Mouse (Mus musculus) hindbrain, embryonic 13.5 days (tissue): ENCODE measurements around the gene Supt5. TPM values are rescaled to one million over a fixed set of nuclear protein-coding genes. Genes with fewer than 3 reads are reported as not detected.
A peak's percentile ranks its signal among the peaks of the same experiment; 100 is the strongest.

Source experiments
- ATAC-seq: fragments of 200-750 bp; cut with Nextera tagmentation; 2 replicates; pipeline ENCODE4 v1.8.0; 2017; ENCODE audit warnings: moderate TSS enrichment; ENCODE audit not compliant: low FRiP score
- H3K27ac ChIP-seq: fragments of 300-500 bp; sonication (generic); 2 replicates; pipeline ENCODE4 v1.5.1; 2015; ENCODE audit warnings: inconsistent platforms, mild to moderate bottlenecking, moderate library complexity
- H3K27me3 ChIP-seq: fragments of 300-500 bp; sonication (generic); 2 replicates; pipeline ENCODE4 v1.6.1; 2015; ENCODE audit warnings: mild to moderate bottlenecking, inconsistent platforms
- H3K36me3 ChIP-seq: fragments of 300-500 bp; sonication (generic); 2 replicates; pipeline ENCODE4 v1.6.1; 2015; ENCODE audit warnings: mild to moderate bottlenecking, inconsistent platforms
- H3K4me1 ChIP-seq: fragments of 300-500 bp; sonication (generic); replicated peaks from 2 replicates; pipeline ENCODE4 v1.6.1; 2015; ENCODE audit warnings: inconsistent platforms
- H3K4me2 ChIP-seq: fragments of 300-500 bp; sonication (generic); 2 replicates; pipeline ENCODE4 v1.6.1; 2015; ENCODE audit warnings: inconsistent platforms, mild to moderate bottlenecking, moderate library complexity
- H3K4me3 ChIP-seq: fragments of 300-500 bp; sonication (generic); 2 replicates; pipeline ENCODE4 v1.5.1; 2015; ENCODE audit warnings: mild to moderate bottlenecking, inconsistent platforms
- H3K9ac ChIP-seq: fragments of 300-500 bp; sonication (generic); 2 replicates; pipeline ENCODE4 v1.6.1; 2015; ENCODE audit warnings: mild to moderate bottlenecking, inconsistent platforms
- H3K9me3 ChIP-seq: fragments of 300-500 bp; sonication (generic); 2 replicates; pipeline ENCODE4 v1.6.1; 2016; ENCODE audit warnings: inconsistent platforms
- WGBS: fragments of 180-500 bp; shearing (Covaris S2); methylation state at CpG from one replicate; pipeline ENCODE4 v1.1.7; 2015; 5-methylcytosine and 5-hydroxymethylcytosine counted together
- polyA plus RNA-seq: library from polyadenylated mRNA; unstranded; fragments of >200 nt; fragmentation: Nextera tagmentation; extraction: Ambion mirVana; gene quantifications from 2 replicates; pipeline ENCODE4 v1.2.1, GENCODE M21; 2015

Gene Supt5
- polyA plus RNA-seq, 1 experiment from 2014 or later, result 92.1 TPM

- Histone ChIP-seq H3K27me3 (peaks cover 8% of the 10 kb centered on the region; the same call in 1 of the 2 replicates), H3K27ac (peak overlapping the region; percentile 91), H3K4me3 (peak overlapping the region; percentile 77), H3K36me3 (peaks cover 15% of the 10 kb centered on the region), H3K9me3 (no peaks in the 10 kb centered on the region), H3K4me1 (peaks cover 66% of the 10 kb centered on the region), H3K4me2 (peak overlapping the region; percentile 94), H3K9ac (no peak overlapping the region)
- WGBS, result 0% methylated on average over 9 of the region's 9 CpGs
- ATAC-seq, result peak; percentile 3
These were observed 34.6 kb upstream of the Supt5 start for GRCm38 (mm10) chr7:28373131-28373581.

- under 1% methylated on average over 63 of the region's 66 CpGs for WGBS
- Histone ChIP-seq H3K36me3 (peaks cover 22% of the 10 kb centered on the region), H3K4me2 (peak within 1 kb of the TSS; percentile 94), H3K4me1 (peaks cover 62% of the 10 kb centered on the region), H3K9ac (peak within 1 kb of the TSS; percentile 89), H3K9me3 (no peaks in the 10 kb centered on the region), H3K4me3 (peak within 1 kb of the TSS; percentile 77), H3K27me3 (0 out of 2 replicates have a peak, but pooled peaks cover 1% of the 10 kb centered on the region), H3K27ac (peak within 1 kb of the TSS; percentile 91)
- ATAC-seq, result peak; percentile 88
These were observed 33.9 kb upstream of the Supt5 start, which contains the start of gene Plekhg2 for GRCm38 (mm10) chr7:28372251-28373108. TSS of gene Plekhg2 (minus strand) at chr7:28372599.

GRCm38 (mm10) chr7:28371514-28371989 lies 33.0 kb upstream of the Supt5 start:
- Histone ChIP-seq H3K4me2 (peak overlapping the region; percentile 94), H3K9me3 (no peaks in the 10 kb centered on the region), H3K27me3 (no peaks in the 10 kb centered on the region), H3K9ac (peak overlapping the region; percentile 89), H3K27ac (peak overlapping the region; percentile 91), H3K36me3 (peaks cover 30% of the 10 kb centered on the region), H3K4me3 (peak overlapping the region; percentile 77), H3K4me1 (peaks cover 56% of the 10 kb centered on the region)
- peak; percentile 3; the same call in 1 of the 2 replicates for ATAC-seq
- WGBS, result 0% methylated on average over 43 of the region's 43 CpGs

- WGBS, result 11% methylated on average over 11 of the region's 11 CpGs
- Histone ChIP-seq H3K9me3 (no peaks in the 10 kb centered on the region), H3K4me1 (peaks cover 50% of the 10 kb centered on the region), H3K27me3 (no peaks in the 10 kb centered on the region), H3K27ac (peak overlapping the region; percentile 91), H3K9ac (peak overlapping the region; percentile 89), H3K4me2 (peak overlapping the region; percentile 94), H3K4me3 (peak overlapping the region; percentile 77), H3K36me3 (peaks cover 33% of the 10 kb centered on the region)
- ATAC-seq, result no peak
These were observed 32.5 kb upstream of the Supt5 start for GRCm38 (mm10) chr7:28370977-28371513.

GRCm38 (mm10) chr7:28370051-28370450 lies 31.5 kb upstream of the Supt5 start:
- Histone ChIP-seq H3K27ac (no peak overlapping the region), H3K36me3 (peaks cover 37% of the 10 kb centered on the region), H3K9me3 (no peaks in the 10 kb centered on the region), H3K9ac (peak overlapping the region; percentile 89), H3K4me3 (peak overlapping the region; percentile 77), H3K27me3 (no peaks in the 10 kb centered on the region), H3K4me1 (peaks cover 41% of the 10 kb centered on the region), H3K4me2 (peak overlapping the region; percentile 94)
- 91% methylated on average over 14 of the region's 14 CpGs for WGBS
- ATAC-seq, result no peak

- H3K27me3 ChIP-seq, result no peaks in the 10 kb centered on the region
- H3K9ac ChIP-seq, result no peak overlapping the region
- H3K27ac ChIP-seq, result no peak overlapping the region
- no peaks in the 10 kb centered on the region for H3K9me3 ChIP-seq
- no peak for ATAC-seq
- peaks cover 33% of the 10 kb centered on the region for H3K4me1 ChIP-seq
- 93% methylated on average over 16 of the region's 16 CpGs for WGBS
- H3K4me2 ChIP-seq, result no peak overlapping the region
- peaks cover 54% of the 10 kb centered on the region for H3K36me3 ChIP-seq
- H3K4me3 ChIP-seq, result no peak overlapping the region
These were observed 29.9 kb upstream of the Supt5 start for GRCm38 (mm10) chr7:28368276-28368920.

GRCm38 (mm10) chr7:28367663-28368275 lies 29.2 kb upstream of the Supt5 start:
- Histone ChIP-seq H3K27ac (no peak overlapping the region), H3K27me3 (no peaks in the 10 kb centered on the region), H3K4me2 (no peak overlapping the region), H3K9me3 (no peaks in the 10 kb centered on the region), H3K9ac (no peak overlapping the region), H3K4me1 (peaks cover 33% of the 10 kb centered on the region), H3K36me3 (peaks cover 58% of the 10 kb centered on the region), H3K4me3 (no peak overlapping the region)
- WGBS, result 91% methylated on average over 16 of the region's 16 CpGs
- ATAC-seq, result no peak

- Histone ChIP-seq H3K36me3 (peaks cover 77% of the 10 kb centered on the region), H3K9ac (no peak overlapping the region), H3K4me2 (no peak overlapping the region), H3K27ac (no peak overlapping the region), H3K27me3 (no peaks in the 10 kb centered on the region), H3K9me3 (no peaks in the 10 kb centered on the region), H3K4me1 (peaks cover 10% of the 10 kb centered on the region), H3K4me3 (no peak overlapping the region)
- 90% methylated on average over 16 of the region's 16 CpGs for WGBS
- no peak for ATAC-seq
These were observed 24.0 kb upstream of the Supt5 start for GRCm38 (mm10) chr7:28362441-28363060.

GRCm38 (mm10) chr7:28361647-28362341 lies 23.2 kb upstream of the Supt5 start:
- H3K27ac ChIP-seq, result no peak overlapping the region
- peaks cover 16% of the 10 kb centered on the region for H3K4me1 ChIP-seq
- no peak overlapping the region for H3K4me2 ChIP-seq
- WGBS, result 93% methylated on average over 20 of the region's 20 CpGs
- no peaks in the 10 kb centered on the region for H3K9me3 ChIP-seq
- H3K4me3 ChIP-seq, result no peak overlapping the region
- H3K27me3 ChIP-seq, result no peaks in the 10 kb centered on the region
- ATAC-seq, result no peak
- no peak overlapping the region for H3K9ac ChIP-seq
- H3K36me3 ChIP-seq, result peaks cover 71% of the 10 kb centered on the region

- Histone ChIP-seq H3K27me3 (no peaks in the 10 kb centered on the region), H3K9ac (no peak overlapping the region), H3K4me1 (peaks cover 16% of the 10 kb centered on the region), H3K36me3 (peaks cover 64% of the 10 kb centered on the region), H3K4me2 (no peak overlapping the region), H3K27ac (no peak overlapping the region), H3K9me3 (no peaks in the 10 kb centered on the region), H3K4me3 (no peak overlapping the region)
- 97% methylated on average over 6 of the region's 6 CpGs for WGBS
- no peak for ATAC-seq
These were observed 21.7 kb upstream of the Supt5 start for GRCm38 (mm10) chr7:28360291-28360690.

GRCm38 (mm10) chr7:28359854-28360253 lies 21.3 kb upstream of the Supt5 start:
- Histone ChIP-seq H3K4me3 (no peak overlapping the region), H3K36me3 (peaks cover 64% of the 10 kb centered on the region), H3K4me2 (no peak overlapping the region), H3K4me1 (peaks cover 16% of the 10 kb centered on the region), H3K27me3 (no peaks in the 10 kb centered on the region), H3K9me3 (no peaks in the 10 kb centered on the region), H3K9ac (no peak overlapping the region; the same call in 1 of the 2 replicates), H3K27ac (no peak overlapping the region)
- no peak for ATAC-seq
- 93% methylated on average over 10 of the region's 10 CpGs for WGBS
